Mouse (Mus musculus) limb, embryonic 11.5 days (tissue): ENCODE results near the gene Tmed8. TPM values are rescaled to one million over a fixed set of nuclear protein-coding genes. Genes with fewer than 3 reads are reported as not detected.
"Not testable (repeated sequence)": the region's sequence is repeated elsewhere in the genome, so short reads cannot be mapped to it uniquely, and the experiment has no call there.

ENCODE experiments used
- ATAC-seq: fragments of 200-750 bp; cut with Nextera tagmentation; 2 replicates; pipeline ENCODE4 v1.8.0; 2017; ENCODE audit warnings: low read depth; ENCODE audit not compliant: insufficient number of reproducible peaks, low FRiP score, low TSS enrichment
- DNase-seq: peaks from one replicate; pipeline ENCODE4 v3.0.0-alpha.2; 2015; ENCODE audit warnings: low spot score
- H3K27ac ChIP-seq: fragments of 300-500 bp; sonication (generic); replicated peaks from 2 replicates; pipeline ENCODE4 v1.5.1; 2014; ENCODE audit warnings: low read depth, mild to moderate bottlenecking, low read length
- H3K27me3 ChIP-seq: fragments of 300-500 bp; sonication (generic); 2 replicates; pipeline ENCODE4 v1.6.1; 2014; ENCODE audit warnings: mild to moderate bottlenecking, low read length, mixed read lengths; ENCODE audit not compliant: control insufficient read depth, insufficient read depth
- H3K36me3 ChIP-seq: fragments of 300-500 bp; sonication (generic); 2 replicates; pipeline ENCODE4 v1.6.1; 2014; ENCODE audit warnings: mild to moderate bottlenecking, low read length, moderate library complexity, mixed read lengths; ENCODE audit not compliant: control insufficient read depth, insufficient read depth
- H3K4me1 ChIP-seq: fragments of 300-500 bp; sonication (generic); 2 replicates; pipeline ENCODE4 v1.6.1; 2014; ENCODE audit warnings: low read length, mixed read lengths; ENCODE audit not compliant: control insufficient read depth, insufficient read depth
- H3K4me2 ChIP-seq: fragments of 300-500 bp; sonication (generic); 2 replicates; pipeline ENCODE4 v1.6.1; 2014; ENCODE audit warnings: low read depth, mild to moderate bottlenecking, moderate library complexity; ENCODE audit not compliant: severe bottlenecking
- H3K4me3 ChIP-seq: fragments of 300-500 bp; sonication (generic); 2 replicates; pipeline ENCODE4 v1.5.1; 2014; ENCODE audit warnings: low read depth, low read length
- H3K9ac ChIP-seq: fragments of 300-500 bp; sonication (generic); 2 replicates; pipeline ENCODE4 v1.6.1; 2014; ENCODE audit warnings: mild to moderate bottlenecking, low read length
- H3K9me3 ChIP-seq: fragments of 300-500 bp; sonication (generic); 2 replicates; pipeline ENCODE4 v1.6.1; 2016; ENCODE audit warnings: low read length; ENCODE audit not compliant: control insufficient read depth
- WGBS: fragments of 180-500 bp; shearing (Covaris S2); extraction: QIAGEN DNeasy Blood & Tissue Kit; methylation state at CpG from one replicate; pipeline ENCODE4 v1.1.7; 2014; 5-methylcytosine and 5-hydroxymethylcytosine counted together
- polyA plus RNA-seq: library from polyadenylated mRNA; unstranded; fragments of >200 nt; fragmentation: Nextera tagmentation; extraction: Ambion mirVana; gene quantifications from 2 replicates; pipeline ENCODE4 v1.2.1, GENCODE M21; 2014

Gene Tmed8
- polyA plus RNA-seq, 1 experiment from 2014 or later, result 3.0 TPM

DNA sequence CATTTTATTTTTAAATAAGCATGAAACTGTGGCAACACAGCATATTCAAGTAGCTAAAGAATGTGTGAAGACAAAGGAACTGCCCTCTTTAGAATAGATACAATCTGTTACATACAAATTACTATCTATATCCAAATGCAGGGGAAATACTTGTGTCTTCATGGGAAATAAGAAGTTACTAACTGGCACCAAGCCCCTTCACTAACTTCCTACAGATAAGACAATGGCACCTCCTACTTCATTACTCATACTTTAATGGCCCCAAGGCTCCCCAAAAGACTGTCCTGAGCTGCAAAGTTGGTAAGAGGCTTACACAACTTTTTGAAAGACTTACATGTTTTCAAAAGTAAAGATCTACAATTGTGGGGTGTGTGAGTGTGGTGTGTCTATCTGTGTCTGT, 17.3 kb upstream of the Tmed8 start:
- Histone ChIP-seq H3K4me1 (no peaks in the 10 kb centered on the region), H3K4me2 (no peak overlapping the region), H3K4me3 (no peak overlapping the region), H3K36me3 (no peaks in the 10 kb centered on the region), H3K9ac (no peak overlapping the region), H3K9me3 (no peaks in the 10 kb centered on the region), H3K27ac (no peak overlapping the region), H3K27me3 (no peaks in the 10 kb centered on the region)
- no peak for DNase-seq
- ATAC-seq, result no peak

GRCm38 (mm10) chr12:87216053-87216452, 15.8 kb upstream of the Tmed8 start:
- Histone ChIP-seq H3K9me3 (no peaks in the 10 kb centered on the region), H3K9ac (no peak overlapping the region), H3K27ac (no peak overlapping the region), H3K4me2 (no peak overlapping the region), H3K27me3 (no peaks in the 10 kb centered on the region), H3K4me3 (no peak overlapping the region), H3K4me1 (no peaks in the 10 kb centered on the region), H3K36me3 (no peaks in the 10 kb centered on the region)
- 74% methylated on average over 2 of the region's 2 CpGs for WGBS
- ATAC-seq (no peak), DNase-seq (no peak)

DNA sequence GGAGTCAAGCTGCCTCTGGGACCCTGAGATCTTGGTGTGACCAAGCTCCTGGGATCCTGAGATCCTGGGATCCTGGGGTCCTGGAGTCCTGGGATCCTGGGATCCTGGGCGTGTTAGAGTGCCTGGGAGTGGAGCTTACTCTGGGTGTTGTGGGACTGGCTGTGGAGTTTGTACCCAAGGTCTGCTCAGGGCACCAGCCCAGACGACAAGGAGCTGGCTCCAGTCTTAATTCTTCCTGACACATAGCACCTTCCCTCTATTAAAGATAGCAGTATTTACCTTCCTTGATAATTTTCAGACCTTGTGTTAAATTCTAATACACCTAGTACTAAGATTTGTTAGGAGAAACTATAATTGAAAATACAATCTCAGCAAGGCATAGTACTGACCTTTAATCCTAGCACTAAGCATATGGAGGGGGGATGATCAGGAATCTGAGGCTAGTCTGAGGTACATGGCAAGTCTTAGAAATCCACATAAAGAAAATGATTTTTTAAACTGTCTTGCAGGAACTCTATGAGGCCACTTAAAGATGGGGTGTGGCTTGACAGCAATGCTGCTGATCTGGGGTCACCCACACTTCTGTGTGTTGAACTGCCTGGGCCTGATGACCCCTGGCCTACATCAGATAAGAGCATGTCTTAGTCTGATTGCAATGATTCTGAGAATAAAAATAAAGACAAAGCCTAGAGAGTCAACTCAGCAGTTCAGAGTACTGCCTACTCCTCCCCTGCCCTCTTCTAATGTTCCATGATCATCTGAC, 12.8 kb upstream of the Tmed8 start:
- Histone ChIP-seq H3K4me1 (no peaks in the 10 kb centered on the region), H3K9me3 (no peaks in the 10 kb centered on the region), H3K27ac (no peak overlapping the region), H3K9ac (no peak overlapping the region), H3K27me3 (no peaks in the 10 kb centered on the region), H3K4me3 (no peak overlapping the region), H3K4me2 (no peak overlapping the region), H3K36me3 (no peaks in the 10 kb centered on the region)
- ATAC-seq (no peak), DNase-seq (no peak)
- WGBS, result 51% methylated on average over 2 of the region's 2 CpGs

- not testable (repeated sequence) for H3K9me3 ChIP-seq, H3K9ac ChIP-seq, H3K4me3 ChIP-seq, H3K27me3 ChIP-seq, H3K4me1 ChIP-seq, H3K27ac ChIP-seq, H3K36me3 ChIP-seq, DNase-seq, H3K4me2 ChIP-seq, ATAC-seq
- 97% methylated on average over 5 of the region's 5 CpGs for WGBS
Observed at GRCm38 (mm10) chr12:87205789-87206188, 5.5 kb upstream of the Tmed8 start.

GRCm38 (mm10) chr12:87201694-87202093, 1.4 kb upstream of the Tmed8 start:
- Histone ChIP-seq H3K4me3 (no peak overlapping the region), H3K27ac (no peak overlapping the region), H3K4me1 (no peaks in the 10 kb centered on the region), H3K36me3 (no peaks in the 10 kb centered on the region), H3K4me2 (no peak overlapping the region), H3K27me3 (no peaks in the 10 kb centered on the region), H3K9ac (no peak overlapping the region), H3K9me3 (no peaks in the 10 kb centered on the region)
- ATAC-seq (no peak), DNase-seq (no peak)
- WGBS, result 70% methylated on average over 5 of the region's 5 CpGs

GRCm38 (mm10) chr12:87199206-87199972, 865 bp downstream of the Tmed8 start, which contains the start of gene Samd15:
TSS of gene Samd15 (plus strand) at chr12:87199723.
- Histone ChIP-seq H3K9ac (peak within 1 kb of the TSS; percentile 87), H3K27ac (0 out of 2 replicates have a peak within 1 kb of the TSS, but pooled peaks have one; percentile 21), H3K4me2 (peak within 1 kb of the TSS; percentile 95), H3K4me1 (no peaks in the 10 kb centered on the region), H3K4me3 (peak within 1 kb of the TSS; percentile 75), H3K9me3 (no peaks in the 10 kb centered on the region), H3K36me3 (no peaks in the 10 kb centered on the region), H3K27me3 (no peaks in the 10 kb centered on the region)
- WGBS, result 2% methylated on average over 28 of the region's 38 CpGs
- ATAC-seq (peak; percentile 41; the same call in 1 of the 2 replicates), DNase-seq (peak; percentile 63)

DNA sequence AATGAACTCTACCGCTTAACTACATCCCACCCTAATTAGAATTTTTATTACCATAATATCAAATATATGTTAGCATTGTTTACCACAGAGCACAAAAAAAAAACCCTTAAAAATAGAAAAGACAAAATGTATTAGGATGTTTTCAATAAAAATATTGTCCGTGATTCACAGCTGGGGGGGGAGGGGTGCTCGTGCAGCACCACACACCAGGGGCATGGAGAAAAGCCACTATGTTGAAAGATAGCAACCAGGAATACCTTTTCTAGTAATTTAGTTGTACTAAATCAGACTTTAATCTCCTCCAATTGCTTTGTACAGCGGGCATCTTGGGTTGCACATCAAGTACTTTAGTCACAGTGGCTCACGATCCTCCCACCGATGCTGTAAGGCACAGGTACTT, 1.5 kb downstream of the Tmed8 start:
- H3K27ac ChIP-seq, result no peak overlapping the region
- H3K9me3 ChIP-seq, result no peaks in the 10 kb centered on the region
- ATAC-seq (no peak), DNase-seq (no peak)
- H3K4me3 ChIP-seq, result peak overlapping the region; percentile 75; the same call in 1 of the 2 replicates
- no peaks in the 10 kb centered on the region for H3K4me1 ChIP-seq
- H3K9ac ChIP-seq, result no peak overlapping the region
- H3K36me3 ChIP-seq, result no peaks in the 10 kb centered on the region
- H3K27me3 ChIP-seq, result no peaks in the 10 kb centered on the region
- peak overlapping the region; percentile 95 for H3K4me2 ChIP-seq
- 66% methylated on average over 6 of the region's 6 CpGs for WGBS

DNA sequence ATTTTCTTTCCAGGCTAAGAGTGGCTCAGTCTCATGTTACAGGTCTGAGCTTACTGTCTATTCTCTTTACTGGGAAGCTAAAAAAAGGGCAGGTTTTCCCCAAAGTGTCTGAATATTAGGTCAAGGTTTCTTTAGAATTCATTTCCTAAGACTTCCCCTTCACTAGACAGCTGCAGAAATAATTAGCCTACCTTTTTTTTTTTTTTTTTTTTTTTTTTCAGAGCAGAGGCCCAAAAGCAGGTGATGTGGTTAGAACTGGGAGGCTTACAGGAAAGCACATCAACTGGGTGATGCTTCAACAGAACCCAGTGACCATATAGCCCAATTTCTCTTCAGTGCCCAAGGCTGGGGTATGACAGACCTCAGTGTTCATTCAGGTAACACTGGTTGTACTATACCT, 3.9 kb downstream of the Tmed8 start:
- no peaks in the 10 kb centered on the region for H3K27me3 ChIP-seq
- H3K9me3 ChIP-seq, result no peaks in the 10 kb centered on the region
- no peak overlapping the region for H3K9ac ChIP-seq
- H3K36me3 ChIP-seq, result no peaks in the 10 kb centered on the region
- no peaks in the 10 kb centered on the region for H3K4me1 ChIP-seq
- H3K4me2 ChIP-seq, result no peak overlapping the region
- DNase-seq (no peak), ATAC-seq (no peak)
- no peak overlapping the region for H3K27ac ChIP-seq
- no peak overlapping the region for H3K4me3 ChIP-seq
